In genomic region chr1:64381264-64381663, GRCm38 (mm10) we compare ENCODE assay signal across 9 mouse cellular contexts.
DNase-seq lines count a peak whose midpoint lies in the region; ATAC-seq lines count a peak whose summit lies in the region.
"Had no signal": no experiment of that assay in that cellular context is flagged by ENCODE, and none has a peak within 500 bp of the region (broad histone marks: within the 10 kb centered on the region; RNA-seq: fewer than 3 reads in every experiment).

No protein-coding gene starts in this region.

- ATAC-seq in embryonic facial prominence, embryonic 12.5 days (ENCODE audit: insufficient number of reproducible peaks, insufficient read depth, low FRiP score, low TSS enrichment): peak; percentile 82
- ATAC-seq in intestine, embryonic 15.5 days: peak; percentile 87
- peak; percentile 77 for ATAC-seq in neural tube, embryonic 11.5 days (ENCODE audit: insufficient read depth, low FRiP score, low TSS enrichment)

- H3K9me3 ChIP-seq in embryonic facial prominence, embryonic 12.5 days: no peaks in the 10 kb centered on the region
- H3K9me3 ChIP-seq in intestine, embryonic 15.5 days: no peaks in the 10 kb centered on the region
- no peaks in the 10 kb centered on the region for H3K9me3 ChIP-seq in neural tube, embryonic 11.5 days (ENCODE audit: control insufficient read depth, low read length)

- H3K4me2 ChIP-seq in embryonic facial prominence, embryonic 12.5 days (replicated peaks): no peak overlapping the region
- H3K4me2 ChIP-seq in intestine, embryonic 15.5 days (replicated peaks): peak overlapping the region; percentile 29
- H3K4me2 ChIP-seq in neural tube, embryonic 11.5 days (ENCODE audit: low read depth): no peak overlapping the region

- 16% methylated on average over 6 of the region's 6 CpGs for WGBS in embryonic facial prominence, embryonic 12.5 days
- 13% methylated on average over 6 of the region's 6 CpGs for WGBS in intestine, embryonic 15.5 days
- WGBS in neural tube, embryonic 11.5 days: 21% methylated on average over 6 of the region's 6 CpGs

- peak; percentile 61 for DNase-seq in embryo, embryonic 10.5 days (ENCODE audit: low spot score)
- DNase-seq in neural tube, embryonic 11.5 days (ENCODE audit: low spot score): peak; percentile 73
- DNase-seq in cerebellum, postnatal 36 days: no peak
- no peak for DNase-seq in right cerebral cortex, adult 18-20 months
- no peak for DNase-seq in layer of hippocampus, adult 9-11 months
- DNase-seq: cerebellum, adult 8-10 months; lung, postnatal 14 days had no signal

- H3K27me3 ChIP-seq in embryonic facial prominence, embryonic 12.5 days: no peaks in the 10 kb centered on the region
- no peaks in the 10 kb centered on the region for H3K27me3 ChIP-seq in intestine, embryonic 15.5 days (replicated peaks)
- H3K27me3 ChIP-seq in neural tube, embryonic 11.5 days (ENCODE audit: control insufficient read depth, insufficient read depth, low read length): no peaks in the 10 kb centered on the region

- no peak overlapping the region for H3K9ac ChIP-seq in embryonic facial prominence, embryonic 12.5 days
- H3K9ac ChIP-seq in intestine, embryonic 15.5 days: no peak overlapping the region
- no peak overlapping the region for H3K9ac ChIP-seq in neural tube, embryonic 11.5 days (ENCODE audit: low read length)

- no peak overlapping the region for H3K4me3 ChIP-seq in embryonic facial prominence, embryonic 12.5 days
- H3K4me3 ChIP-seq in intestine, embryonic 15.5 days (replicated peaks): no peak overlapping the region
- H3K4me3 ChIP-seq in neural tube, embryonic 11.5 days (ENCODE audit: low read depth, low read length): no peak overlapping the region

- peaks cover 10% of the 10 kb centered on the region for H3K4me1 ChIP-seq in embryonic facial prominence, embryonic 12.5 days
- peaks cover 11% of the 10 kb centered on the region for H3K4me1 ChIP-seq in intestine, embryonic 15.5 days (replicated peaks)
- H3K4me1 ChIP-seq in neural tube, embryonic 11.5 days (ENCODE audit: control insufficient read depth, insufficient read depth, low read length): no peaks in the 10 kb centered on the region

- H3K27ac ChIP-seq in embryonic facial prominence, embryonic 12.5 days: no peak overlapping the region
- no peak overlapping the region for H3K27ac ChIP-seq in intestine, embryonic 15.5 days
- H3K27ac ChIP-seq in neural tube, embryonic 11.5 days (ENCODE audit: low read depth, low read length): no peak overlapping the region

- H3K36me3 ChIP-seq in embryonic facial prominence, embryonic 12.5 days: no peaks in the 10 kb centered on the region
- H3K36me3 ChIP-seq in intestine, embryonic 15.5 days: no peaks in the 10 kb centered on the region
- H3K36me3 ChIP-seq in neural tube, embryonic 11.5 days (ENCODE audit: control insufficient read depth, insufficient read depth, low read length): no peaks in the 10 kb centered on the region

Comparison
In these comparisons a context has a peak if more than half of its experiments do, and no peak if none do; other contexts are left out.
1. DNase-seq: peak in embryo, embryonic 10.5 days (single experiment) and neural tube, embryonic 11.5 days (single experiment); none in cerebellum, postnatal 36 days (0 of 2), right cerebral cortex, adult 18-20 months (single experiment) and layer of hippocampus, adult 9-11 months (single experiment).
2. Peak in every context shown above with its lines, with median percentiles within 50 percentile points of each other: ATAC-seq.